33 mouse cellular contexts compared by ENCODE assay signal in the genomic region with DNA sequence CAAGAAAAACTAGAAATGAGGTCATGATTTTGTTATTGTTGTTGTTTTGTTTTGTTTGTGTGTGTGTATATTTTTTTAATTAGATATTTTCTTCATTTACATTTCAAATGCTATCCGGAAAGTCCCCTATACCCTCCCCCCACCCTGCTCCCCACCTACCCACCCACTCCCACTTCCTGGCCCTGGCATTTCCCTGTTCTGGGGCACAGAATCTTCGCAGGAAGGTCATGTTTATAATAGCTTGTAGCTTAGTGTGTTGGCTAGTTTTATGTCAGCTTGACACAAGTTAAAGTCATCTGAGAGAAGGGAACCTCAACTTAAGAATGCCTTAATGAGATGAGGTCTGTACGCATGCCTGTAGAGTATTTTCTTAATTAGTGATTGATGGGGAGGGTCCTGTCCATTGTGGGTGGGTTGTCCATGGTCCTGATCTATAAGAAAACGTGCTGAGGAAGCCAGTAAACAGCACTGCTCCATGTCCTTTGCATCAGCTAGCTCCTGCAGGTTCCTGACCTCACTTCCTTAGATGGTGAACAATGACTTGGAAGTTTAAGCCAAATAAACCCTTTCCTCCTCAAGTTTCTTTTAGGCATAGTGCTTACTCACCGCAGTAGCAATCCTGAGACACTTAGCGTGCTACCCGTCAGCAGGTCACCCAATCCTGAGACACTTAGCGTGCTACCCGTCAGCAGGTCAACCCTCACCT. TPM values are rescaled to one million over a fixed set of nuclear protein-coding genes. Genes with fewer than 3 reads are reported as not detected.
DNase-seq lines count a peak whose midpoint lies in the region; ATAC-seq and TF ChIP-seq lines count a peak whose summit lies in the region.
"Had no signal": no experiment of that assay in that cellular context is flagged by ENCODE, and none has a peak within 500 bp of the region (broad histone marks: within the 10 kb centered on the region; RNA-seq: fewer than 3 reads in every experiment).

No protein-coding gene starts in this region.

- no peak for TF ChIP-seq POLR2A in lung, adult 2 months (IDR thresholded peaks at IDR 0.05; ENCODE audit: borderline replicate concordance, extremely low read depth, low read depth, low read length)

- 54% methylated on average over 9 of the region's 9 CpGs for WGBS in lung, embryonic 14.5 days
- 41% methylated on average over 9 of the region's 9 CpGs for WGBS in lung, adult 2 months
- WGBS in forebrain, embryonic 12.5 days: 77% methylated on average over 9 of the region's 9 CpGs
- WGBS in heart, embryonic 11.5 days (ENCODE audit: insufficient replicate concordance): 59% methylated on average over 9 of the region's 9 CpGs

- peak; percentile 39 for DNase-seq in lung, embryonic 14.5 days
- DNase-seq in lung, adult 2 months: no peak
- DNase-seq in fat pad, adult 2 months (ENCODE audit: extremely low read depth, low read depth, low spot score): peak; percentile 70
- DNase-seq in lung, postnatal 25 days (ENCODE audit: low spot score): peak; percentile 5
- no peak for DNase-seq in adrenal gland, adult 2 months
- DNase-seq: adrenal gland, adult 8-10 months; cerebellum, adult 11 months; cerebellum, adult 9-10 months; cerebellum, postnatal 36 days; forebrain, postnatal 0 days; gastrocnemius, postnatal 10 days; heart, postnatal 14 days; kidney, adult 18-20 months; kidney, postnatal 4 days; layer of hippocampus, postnatal 36 days; midbrain, embryonic 14.5 days; right cerebral cortex, postnatal 25 days; thymus, postnatal 25 days had no signal

- no peaks in the 10 kb centered on the region for H3K9me3 ChIP-seq in lung, embryonic 14.5 days (ENCODE audit: low read depth, low read length)
- no peaks in the 10 kb centered on the region for H3K9me3 ChIP-seq in forebrain, embryonic 12.5 days
- H3K9me3 ChIP-seq in heart, embryonic 11.5 days (replicated peaks; ENCODE audit: control insufficient read depth, low read length): no peaks in the 10 kb centered on the region
- H3K9me3 ChIP-seq: embryonic facial prominence, embryonic 13.5 days; kidney, embryonic 15.5 days; liver, embryonic 15.5 days; stomach, embryonic 15.5 days had no signal

- no peak overlapping the region for H3K27ac ChIP-seq in lung, embryonic 14.5 days (ENCODE audit: low read depth)
- H3K27ac ChIP-seq in forebrain, embryonic 12.5 days: no peak overlapping the region
- H3K27ac ChIP-seq in heart, embryonic 11.5 days (ENCODE audit: low read depth, low read length): no peak overlapping the region
- H3K27ac ChIP-seq: embryonic facial prominence, embryonic 13.5 days; kidney, embryonic 15.5 days; liver, embryonic 15.5 days; stomach, embryonic 15.5 days had no signal

- no peak overlapping the region for H3K9ac ChIP-seq in lung, embryonic 14.5 days
- H3K9ac ChIP-seq in forebrain, embryonic 12.5 days: no peak overlapping the region
- H3K9ac ChIP-seq in heart, embryonic 11.5 days (ENCODE audit: low read depth, low read length): no peak overlapping the region
- H3K9ac ChIP-seq: embryonic facial prominence, embryonic 13.5 days; forebrain, postnatal 0 days; kidney, embryonic 15.5 days; liver, embryonic 15.5 days; stomach, embryonic 15.5 days had no signal

- H3K4me2 ChIP-seq in lung, embryonic 14.5 days: no peak overlapping the region
- H3K4me2 ChIP-seq in forebrain, embryonic 12.5 days: no peak overlapping the region
- no peak overlapping the region for H3K4me2 ChIP-seq in heart, embryonic 11.5 days
- H3K4me2 ChIP-seq: embryonic facial prominence, embryonic 13.5 days; kidney, embryonic 15.5 days; liver, embryonic 15.5 days; stomach, embryonic 15.5 days had no signal

- H3K27me3 ChIP-seq in lung, embryonic 14.5 days (ENCODE audit: insufficient read depth, low read length): no peaks in the 10 kb centered on the region
- no peaks in the 10 kb centered on the region for H3K27me3 ChIP-seq in forebrain, embryonic 12.5 days
- H3K27me3 ChIP-seq in heart, embryonic 11.5 days (ENCODE audit: control insufficient read depth, insufficient read depth, low read length): no peaks in the 10 kb centered on the region
- H3K27me3 ChIP-seq: embryonic facial prominence, embryonic 13.5 days; kidney, embryonic 15.5 days; liver, embryonic 15.5 days; stomach, embryonic 15.5 days had no signal

- TF ChIP-seq CTCF in lung, embryonic 14.5 days (IDR thresholded peaks at IDR 0.05; ENCODE audit: low read depth): no peak
- TF ChIP-seq CTCF in lung, adult 2 months (IDR thresholded peaks at IDR 0.05; ENCODE audit: insufficient read depth, low read length): no peak

- no peaks in the 10 kb centered on the region for H3K36me3 ChIP-seq in lung, embryonic 14.5 days (ENCODE audit: insufficient read depth)
- H3K36me3 ChIP-seq in forebrain, embryonic 12.5 days (replicated peaks): no peaks in the 10 kb centered on the region
- H3K36me3 ChIP-seq in heart, embryonic 11.5 days (ENCODE audit: control insufficient read depth, insufficient read depth, low read length): no peaks in the 10 kb centered on the region
- H3K36me3 ChIP-seq: embryonic facial prominence, embryonic 13.5 days; kidney, embryonic 15.5 days; liver, embryonic 15.5 days; stomach, embryonic 15.5 days had no signal

- no peaks in the 10 kb centered on the region for H3K4me1 ChIP-seq in lung, embryonic 14.5 days (ENCODE audit: insufficient read depth)
- H3K4me1 ChIP-seq in lung, adult 2 months (ENCODE audit: control insufficient read depth, insufficient read depth, low read length): peaks cover 2% of the 10 kb centered on the region; the same call in 1 of the 2 replicates
- no peaks in the 10 kb centered on the region for H3K4me1 ChIP-seq in forebrain, embryonic 12.5 days
- no peaks in the 10 kb centered on the region for H3K4me1 ChIP-seq in heart, embryonic 11.5 days (ENCODE audit: control insufficient read depth, insufficient read depth, low read length)
- H3K4me1 ChIP-seq: embryonic facial prominence, embryonic 13.5 days; kidney, embryonic 15.5 days; liver, embryonic 15.5 days; stomach, embryonic 15.5 days had no signal

- no peak overlapping the region for H3K4me3 ChIP-seq in lung, embryonic 14.5 days (ENCODE audit: low read depth, low read length)
- H3K4me3 ChIP-seq in lung, adult 2 months (replicated peaks; ENCODE audit: extremely low read depth, low read depth, low read length): no peak overlapping the region
- no peak overlapping the region for H3K4me3 ChIP-seq in forebrain, embryonic 12.5 days (replicated peaks)
- H3K4me3 ChIP-seq in heart, embryonic 11.5 days (ENCODE audit: low read depth, low read length): no peak overlapping the region
- H3K4me3 ChIP-seq: embryonic facial prominence, embryonic 13.5 days; kidney, embryonic 15.5 days; liver, embryonic 15.5 days; stomach, embryonic 15.5 days had no signal

- peak; percentile 63; the same call in 1 of the 2 replicates for ATAC-seq in lung, embryonic 14.5 days (ENCODE audit: insufficient read depth)
- no peak for ATAC-seq in forebrain, embryonic 12.5 days (ENCODE audit: low FRiP score)
- ATAC-seq in heart, embryonic 11.5 days (replicated peaks; ENCODE audit: insufficient number of reproducible peaks, low FRiP score, low TSS enrichment): no peak
- ATAC-seq: activated CD4-positive, CD25-positive, alpha-beta regulatory T cell, adult 4 months; CD4-positive, CD25-positive, alpha-beta regulatory T cell, adult 4 months; forebrain, postnatal 0 days; hindbrain, embryonic 16.5 days had no signal

RNA-seq across cellular contexts. Expression of a gene that starts 29.2 kb away (rescaled TPM):
- polyA plus RNA-seq in lung, embryonic 14.5 days (2014; fragmentation: Nextera tagmentation; extraction: Ambion mirVana): 12.5 and 16.7 TPM in 2 replicates
- 5.0 and 7.5 TPM in 2 replicates for polyA plus RNA-seq in lung, adult 2 months (2012; rRNA removed)
- total RNA-seq in adrenal gland, adult 2 months (2021): 10 to 100 TPM; 27.0 to 31.2 TPM
- polyA plus RNA-seq in adrenal gland, adult 2 months (2012; rRNA removed): 4.3 and 4.4 TPM in 2 replicates
- 20.4 and 21.9 TPM in 2 replicates for polyA plus RNA-seq in forebrain, embryonic 12.5 days (2016; fragmentation: Nextera tagmentation; extraction: Ambion mirVana)
- 10.1 and 10.5 TPM in 2 replicates for polyA plus RNA-seq in heart, embryonic 11.5 days (2014; fragmentation: Nextera tagmentation; extraction: Ambion mirVana)

RNA-seq across cellular contexts. Expression of a gene that starts 44.0 kb away (rescaled TPM):
- polyA plus RNA-seq in lung, embryonic 14.5 days (2014; fragmentation: Nextera tagmentation; extraction: Ambion mirVana): 12.3 and 14.3 TPM in 2 replicates
- not detected in 2 replicates for polyA plus RNA-seq in lung, adult 2 months (2012; rRNA removed)
- not detected for total RNA-seq in adrenal gland, adult 2 months (2021)
- not detected in 2 replicates for polyA plus RNA-seq in adrenal gland, adult 2 months (2012; rRNA removed)
- polyA plus RNA-seq in forebrain, embryonic 12.5 days (2016; fragmentation: Nextera tagmentation; extraction: Ambion mirVana): 0.20 TPM in 1 of 2 replicates, not detected in the other
- 0.13 and 0.14 TPM in 2 replicates for polyA plus RNA-seq in heart, embryonic 11.5 days (2014; fragmentation: Nextera tagmentation; extraction: Ambion mirVana)
- total RNA-seq: adrenal gland, adult 8-10 months; forebrain, postnatal 0 days; gastrocnemius, postnatal 10 days; heart, adult 8-10 months; heart, postnatal 14 days; layer of hippocampus, adult 8-10 months; layer of hippocampus, postnatal 36 days; left cerebral cortex, postnatal 10 days; monocyte, adult 5-6 weeks; neutrophil, adult 5-6 weeks had no signal
- polyA plus RNA-seq: activated CD4-positive, CD25-positive, alpha-beta regulatory T cell, adult 4 months; liver, adult 2 months had no signal

Comparison
In these comparisons a context has a peak if more than half of its experiments do, and no peak if none do; other contexts are left out.
1. DNase-seq: peak in lung, embryonic 14.5 days (single experiment), fat pad, adult 2 months (single experiment) and lung, postnatal 25 days (single experiment); none in lung, adult 2 months (single experiment) and adrenal gland, adult 2 months (single experiment).
2. RNA of a gene that starts 44.0 kb away (polyA plus RNA-seq): 12.3 to 14.3 TPM in lung, embryonic 14.5 days; 0.20 TPM in forebrain, embryonic 12.5 days, 0.13 to 0.14 TPM in heart, embryonic 11.5 days, not detected in lung, adult 2 months and not detected in adrenal gland, adult 2 months; every median in the first group is over 10 times any median in the second.